Mouse (Mus musculus) heart, postnatal 14 days (tissue): Measurements from ENCODE around the gene Dppa3. TPM values are rescaled to one million over a fixed set of nuclear protein-coding genes. Genes with fewer than 3 reads are reported as not detected.
A peak's percentile ranks its signal among the peaks of the same experiment; 100 is the strongest.
"Not testable (repeated sequence)": the region's sequence is repeated elsewhere in the genome, so short reads cannot be mapped to it uniquely, and the experiment has no call there.

Experiments
- DNase-seq, 2 experiments: peaks; one replicate each; pipeline ENCODE4 v3.0.0; 2021 to 2022
- intact Hi-C: fragments of 180-260 bp; cut with DNase I; formaldehyde crosslinking; loops from one replicate; pipeline ENCODE4 v1.15.1; 2025
- total RNA-seq, 2 experiments: library from RNA; stranded (reverse); gene quantifications; 2 replicates each; pipeline ENCODE4 v1.2.3; 2021

The Dppa3 gene
- total RNA-seq, 2 experiments from 2014 or later: not detected

- no peak for DNase-seq
- intact Hi-C loops: no loop called here
Observed at GRCm38 (mm10) chr6:122608434-122609376, 17.5 kb upstream of the Dppa3 start.

- no peak for DNase-seq
- intact Hi-C loops: no loop called here
Observed at GRCm38 (mm10) chr6:122609377-122609728, 16.9 kb upstream of the Dppa3 start.

- no peak for DNase-seq
- intact Hi-C loops: no loop called here
Observed at GRCm38 (mm10) chr6:122609771-122610170, 16.4 kb upstream of the Dppa3 start, which contains the start of gene Gdf3. Gene Gdf3, minus strand, starts transcription at chr6:122610087.

GRCm38 (mm10) chr6:122612426-122612825, 13.8 kb upstream of the Dppa3 start:
- intact Hi-C loops: no loop called here
- no peak for DNase-seq

GRCm38 (mm10) chr6:122614047-122614446, 12.2 kb upstream of the Dppa3 start:
- intact Hi-C loops: no loop called here
- peak in 1 of 2 experiments; percentile 40 for DNase-seq

GRCm38 (mm10) chr6:122616022-122616421, 10.2 kb upstream of the Dppa3 start:
- DNase-seq: no peak
- intact Hi-C loops: no loop called here

- intact Hi-C loops: no loop called here
- DNase-seq: no peak
Observed at GRCm38 (mm10) chr6:122621066-122621465, 5.1 kb upstream of the Dppa3 start.

GRCm38 (mm10) chr6:122624480-122624879, 1.7 kb upstream of the Dppa3 start:
- no peak for DNase-seq
- intact Hi-C loops: no loop called here

- intact Hi-C loops: no loop called here
Observed at GRCm38 (mm10) chr6:122625156-122625555, 1.1 kb upstream of the Dppa3 start.

GRCm38 (mm10) chr6:122627469-122628108, 1.4 kb downstream of the Dppa3 start:
- no peak for DNase-seq
- intact Hi-C loops: no loop called here

More at GRCm38 (mm10) chr6:122625156-122625555, 1.1 kb upstream of the Dppa3 start:
- no peak for DNase-seq

GRCm38 (mm10) chr6:122633411-122633810, 7.2 kb downstream of the Dppa3 start:
- intact Hi-C loops: loop anchor here (2.0 kb wide), 1 partner anchor 37 kb away; no protein-coding TSS in a partner anchor
- peak; percentile 19 to 49 for DNase-seq

GRCm38 (mm10) chr6:122635315-122635714, 9.1 kb downstream of the Dppa3 start:
- DNase-seq: no peak
- intact Hi-C loops: no loop called here

GRCm38 (mm10) chr6:122636666-122637065, 10.5 kb downstream of the Dppa3 start:
- intact Hi-C loops: no loop called here
- no peak for DNase-seq

- intact Hi-C loops, DNase-seq: not testable (repeated sequence)
Observed at GRCm38 (mm10) chr6:122637566-122637965, 11.4 kb downstream of the Dppa3 start.

GRCm38 (mm10) chr6:122644196-122644595, 18.0 kb downstream of the Dppa3 start:
- DNase-seq, intact Hi-C loops: not testable (repeated sequence)

- DNase-seq: no peak
Observed at GRCm38 (mm10) chr6:122649903-122650302, 23.7 kb downstream of the Dppa3 start.

GRCm38 (mm10) chr6:122650398-122650980, 24.3 kb downstream of the Dppa3 start:
- DNase-seq: no peak
- intact Hi-C loops: no loop called here

More at GRCm38 (mm10) chr6:122649903-122650302, 23.7 kb downstream of the Dppa3 start:
- intact Hi-C loops: no loop called here

GRCm38 (mm10) chr6:122654301-122654700, 28.1 kb downstream of the Dppa3 start:
- intact Hi-C loops: no loop called here
- DNase-seq: peak in 1 of 2 experiments; percentile 9

- DNase-seq: no peak
- intact Hi-C loops: no loop called here
Observed at GRCm38 (mm10) chr6:122657630-122658029, 31.4 kb downstream of the Dppa3 start.

GRCm38 (mm10) chr6:122659567-122659966, 33.4 kb downstream of the Dppa3 start:
- intact Hi-C loops: no loop called here
- peak; percentile 19 to 28 for DNase-seq
